Mouse (Mus musculus) inflammation-experienced regulatory T-cells, adult 16 weeks (primary cell): ENCODE measurements around the gene Mptx2. TPM values are rescaled to one million over a fixed set of nuclear protein-coding genes. Genes with fewer than 3 reads are reported as not detected.

Experiments used
- polyA plus RNA-seq: library from polyadenylated mRNA; unstranded; fragments of 100-300 nt; shearing (Covaris generic); gene quantifications from one replicate; pipeline ENCODE4 v1.2.1, GENCODE M21; 2017

Gene Mptx2
- polyA plus RNA-seq = not detected

DNA sequence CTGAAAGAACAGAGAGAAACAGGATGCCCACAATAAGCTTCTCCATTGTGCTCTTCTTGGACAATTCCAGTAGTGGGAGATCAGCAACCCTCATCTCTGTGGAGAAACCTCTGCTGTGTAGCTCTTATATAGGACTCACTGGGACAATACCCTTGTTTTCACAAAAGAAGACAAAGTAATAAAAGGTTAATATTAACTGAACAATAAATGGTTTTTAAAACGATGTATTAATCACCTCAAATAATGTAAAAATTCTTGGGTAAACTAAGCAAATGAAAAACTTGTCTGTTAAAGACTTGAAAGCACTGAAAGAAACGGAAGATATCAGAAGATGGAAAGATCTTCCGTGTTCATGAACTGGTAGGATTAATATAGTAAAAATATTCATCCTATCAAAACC, at the start of gene Mptx2:
Gene Mptx2, minus strand, starts transcription at position 101 of the 400 bp plus-strand sequence.

DNA sequence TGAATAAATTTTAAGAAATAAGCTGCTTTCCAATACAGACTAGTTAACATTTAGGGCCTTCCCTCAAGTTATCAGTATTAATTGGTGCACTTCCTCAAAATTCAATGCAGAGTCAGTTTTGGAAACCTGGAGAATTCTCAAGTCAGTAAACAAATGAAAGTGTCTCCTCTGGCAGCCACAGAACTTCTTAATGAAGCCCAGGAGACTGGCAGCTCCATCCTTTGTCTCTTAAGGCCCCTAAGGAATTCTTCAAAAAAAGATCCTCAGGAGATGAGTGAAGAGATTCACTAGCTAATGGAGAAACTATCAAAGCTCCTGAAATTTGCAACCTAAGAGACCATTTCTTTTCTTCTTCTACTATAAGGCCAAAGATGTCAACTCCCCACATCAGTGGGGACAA, 11.9 kb downstream of the Mptx2 start, which contains the start of gene Olfr418:
Gene Olfr418, plus strand, starts transcription at position 301 of the 400 bp plus-strand sequence.

DNA sequence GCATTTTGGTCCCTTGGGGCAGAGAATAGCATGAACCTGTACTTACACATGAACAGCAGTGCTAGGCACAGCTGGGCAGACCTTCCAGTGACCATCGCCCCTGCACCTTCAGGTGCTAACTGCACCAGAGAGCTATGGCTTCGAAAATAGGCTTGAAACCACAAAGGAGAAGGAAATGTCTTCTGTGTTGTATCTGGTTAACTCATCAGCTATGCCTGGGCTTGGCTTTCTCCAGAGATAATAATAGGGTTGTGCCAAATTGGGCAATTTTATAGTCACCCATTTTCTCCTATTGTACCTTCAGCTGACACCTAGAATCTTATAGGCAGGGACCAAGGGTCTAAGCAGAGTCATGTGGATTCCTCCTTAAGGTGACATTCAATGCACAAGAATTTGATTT, 50.5 kb downstream of the Mptx2 start, which contains the start of gene Fcer1a:
Gene Fcer1a, minus strand, starts transcription at position 134 of the 400 bp plus-strand sequence.

Other genes starting within 250 kb of the Mptx2 start
- gene Olfr1408, start 140.4 kb downstream of the Mptx2 start, polyA plus RNA-seq = not detected
- gene Olfr1406, start 87.1 kb downstream of the Mptx2 start, polyA plus RNA-seq = 0.18 TPM
- not detected for gene Olfr218, start 80.0 kb downstream of the Mptx2 start, polyA plus RNA-seq
- not detected for gene Olfr1404, start 65.4 kb downstream of the Mptx2 start, polyA plus RNA-seq
- not detected for gene Fcer1a, start 50.6 kb downstream of the Mptx2 start, polyA plus RNA-seq
- not detected for gene Olfr418, start 11.8 kb downstream of the Mptx2 start, polyA plus RNA-seq
- gene Ackr1, start 56.0 kb upstream of the Mptx2 start, polyA plus RNA-seq = not detected
- 83.0 TPM for gene Aim2, start 73.1 kb upstream of the Mptx2 start, polyA plus RNA-seq
- gene Cadm3, start 89.9 kb upstream of the Mptx2 start, polyA plus RNA-seq = not detected
- gene Ifi206, start 213.3 kb upstream of the Mptx2 start, polyA plus RNA-seq = 124 TPM